Mouse (Mus musculus): ENCODE measurements around the gene Eea1.
"Not testable (repeated sequence)": the region's sequence is repeated elsewhere in the genome, so short reads cannot be mapped to it uniquely, and the experiment has no call there.

Gene Eea1

GRCm38 (mm10) chr10:95940046-95940900 lies at the start of gene Eea1:
Gene Eea1, plus strand, starts transcription at chr10:95940650.
- DNase-seq: peak; percentile 94

- DNase-seq: no peak
These were observed 49.1 kb upstream of the Eea1 start for GRCm38 (mm10) chr10:95891214-95891960.

- DNase-seq: no peak
These were observed 48.3 kb upstream of the Eea1 start for GRCm38 (mm10) chr10:95892132-95892531.

GRCm38 (mm10) chr10:95893291-95893932 lies 47.0 kb upstream of the Eea1 start:
- no peak for DNase-seq

GRCm38 (mm10) chr10:95894036-95894855 lies 46.2 kb upstream of the Eea1 start:
- DNase-seq: peak; percentile 16

GRCm38 (mm10) chr10:95894856-95895386 lies 45.5 kb upstream of the Eea1 start:
- DNase-seq: peak; percentile 62

GRCm38 (mm10) chr10:95898471-95899154 lies 41.8 kb upstream of the Eea1 start:
- DNase-seq: peak; percentile 27

GRCm38 (mm10) chr10:95904668-95905067 lies 35.8 kb upstream of the Eea1 start:
- DNase-seq: no peak

GRCm38 (mm10) chr10:95909246-95909909 lies 31.1 kb upstream of the Eea1 start:
- no peak for DNase-seq

- DNase-seq: no peak
These were observed 29.4 kb upstream of the Eea1 start for GRCm38 (mm10) chr10:95911016-95911415.

GRCm38 (mm10) chr10:95914434-95915174 lies 25.8 kb upstream of the Eea1 start:
- DNase-seq: no peak

- DNase-seq: no peak
These were observed 21.7 kb upstream of the Eea1 start for GRCm38 (mm10) chr10:95918716-95919115.

- DNase-seq: no peak
These were observed 16.9 kb upstream of the Eea1 start for GRCm38 (mm10) chr10:95923263-95924217.

- not testable (repeated sequence) for DNase-seq
These were observed 6.8 kb upstream of the Eea1 start for GRCm38 (mm10) chr10:95933631-95934030.

- no peak for DNase-seq
These were observed 684 bp downstream of the Eea1 start for GRCm38 (mm10) chr10:95940901-95941767.

GRCm38 (mm10) chr10:95941768-95942425 lies 1.4 kb downstream of the Eea1 start:
- no peak for DNase-seq

- no peak for DNase-seq
These were observed 4.6 kb downstream of the Eea1 start for GRCm38 (mm10) chr10:95945086-95945485.

GRCm38 (mm10) chr10:95949410-95949809 lies 9.0 kb downstream of the Eea1 start:
- no peak for DNase-seq
